Mouse (Mus musculus) gastrocnemius, postnatal 36 days (tissue): ENCODE data around the gene Trim41. TPM values are rescaled to one million over a fixed set of nuclear protein-coding genes. Genes with fewer than 3 reads are reported as not detected.
A peak's percentile ranks its signal among the peaks of the same experiment; 100 is the strongest.
"Not testable (repeated sequence)": the region's sequence is repeated elsewhere in the genome, so short reads cannot be mapped to it uniquely, and the experiment has no call there.

Experiments used
- DNase-seq, 2 experiments: peaks; one replicate each; pipeline ENCODE4 v3.0.0; 2022
- intact Hi-C: fragments of 180-260 bp; cut with DNase I; formaldehyde crosslinking; loops from one replicate; pipeline ENCODE4 v1.15.1; 2025
- long read RNA-seq, 2 experiments: library from polyadenylated mRNA; stranded (forward); transcript quantifications; one replicate each; pipeline ENCODE4 v2.0.0; 2021
- total RNA-seq, 2 experiments: library from RNA; stranded (reverse); gene quantifications; 2 replicates each; pipeline ENCODE4 v1.2.3; 2021

The Trim41 gene
- 10 to 100 TPM; 17.2 to 22.6 TPM for total RNA-seq
- long read RNA-seq, experiment 1, partial matches to known transcripts = 0 of 6 reads
- long read RNA-seq, experiment 1, other reads (novel, unspliced or antisense) = 5 of 6 reads
- long read RNA-seq, experiment 2, partial matches to known transcripts = 3 of 3 reads
- long read RNA-seq, experiment 2, other reads (novel, unspliced or antisense) = 0 of 3 reads

GRCm38 (mm10) chr11:48816800-48817665 lies at the start of gene Trim41:
TSS of gene Trim41 (minus strand) at chr11:48817353.
- intact Hi-C loops = loop anchor here (2.0 kb wide), 1 partner anchor 16 kb away; the partner anchor contains the start of gene Rack1
- DNase-seq = peak; percentile 99

DNA sequence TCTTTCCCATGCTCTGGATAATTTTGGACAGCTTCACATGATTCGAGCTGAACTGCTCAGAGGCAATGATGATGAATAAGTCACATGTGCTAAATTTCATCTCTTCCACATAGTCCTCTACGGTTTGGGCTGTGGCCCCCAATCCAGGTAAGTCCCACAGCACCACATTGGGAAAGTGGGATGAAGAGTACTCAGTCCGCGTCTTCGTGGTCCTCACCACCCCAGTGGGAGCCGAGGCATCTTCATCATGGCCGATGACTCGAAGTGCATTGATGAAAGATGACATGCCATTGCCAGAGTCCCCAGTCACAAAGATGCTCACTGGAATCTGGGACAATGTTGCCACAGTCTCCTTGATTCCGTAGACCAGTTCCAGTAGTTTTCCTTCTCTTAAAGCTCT lies 49.3 kb upstream of the Trim41 start:
- intact Hi-C loops = no loop called here
- no peak for DNase-seq

- intact Hi-C loops = no loop called here
- DNase-seq = no peak
Measured at GRCm38 (mm10) chr11:48863808-48864207, 46.7 kb upstream of the Trim41 start.

- DNase-seq = no peak
Measured at GRCm38 (mm10) chr11:48862784-48863319, 45.7 kb upstream of the Trim41 start.

GRCm38 (mm10) chr11:48859014-48859413 lies 41.9 kb upstream of the Trim41 start:
- no peak for DNase-seq
- intact Hi-C loops = no loop called here

More at GRCm38 (mm10) chr11:48862784-48863319, 45.7 kb upstream of the Trim41 start:
- intact Hi-C loops = no loop called here

- peak; percentile 74 to 88 for DNase-seq
- intact Hi-C loops = no loop called here
Measured at GRCm38 (mm10) chr11:48853474-48854180, 36.5 kb upstream of the Trim41 start.

- no peak for DNase-seq
- intact Hi-C loops = no loop called here
Measured at GRCm38 (mm10) chr11:48852624-48853473, 35.7 kb upstream of the Trim41 start.

DNA sequence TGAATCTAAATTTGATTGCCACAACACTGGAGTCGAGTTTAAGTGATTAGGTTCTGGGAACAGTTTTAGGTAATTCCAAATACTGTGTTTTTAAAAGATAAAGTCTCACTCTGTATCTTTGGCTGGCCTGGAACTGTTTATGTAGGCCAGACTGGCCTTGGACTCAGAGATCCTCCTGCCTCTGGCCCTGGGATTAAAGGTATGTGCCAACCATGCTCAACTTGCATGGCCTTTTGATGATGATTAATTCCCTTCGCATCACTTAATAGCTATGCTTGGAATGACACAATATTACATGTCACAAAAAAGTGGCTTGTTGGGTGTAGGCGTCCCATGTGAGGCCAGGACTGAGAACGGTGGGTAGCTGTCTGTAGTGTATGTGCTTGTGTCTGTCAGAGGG lies 35.0 kb upstream of the Trim41 start:
- intact Hi-C loops = no loop called here
- DNase-seq = no peak

DNA sequence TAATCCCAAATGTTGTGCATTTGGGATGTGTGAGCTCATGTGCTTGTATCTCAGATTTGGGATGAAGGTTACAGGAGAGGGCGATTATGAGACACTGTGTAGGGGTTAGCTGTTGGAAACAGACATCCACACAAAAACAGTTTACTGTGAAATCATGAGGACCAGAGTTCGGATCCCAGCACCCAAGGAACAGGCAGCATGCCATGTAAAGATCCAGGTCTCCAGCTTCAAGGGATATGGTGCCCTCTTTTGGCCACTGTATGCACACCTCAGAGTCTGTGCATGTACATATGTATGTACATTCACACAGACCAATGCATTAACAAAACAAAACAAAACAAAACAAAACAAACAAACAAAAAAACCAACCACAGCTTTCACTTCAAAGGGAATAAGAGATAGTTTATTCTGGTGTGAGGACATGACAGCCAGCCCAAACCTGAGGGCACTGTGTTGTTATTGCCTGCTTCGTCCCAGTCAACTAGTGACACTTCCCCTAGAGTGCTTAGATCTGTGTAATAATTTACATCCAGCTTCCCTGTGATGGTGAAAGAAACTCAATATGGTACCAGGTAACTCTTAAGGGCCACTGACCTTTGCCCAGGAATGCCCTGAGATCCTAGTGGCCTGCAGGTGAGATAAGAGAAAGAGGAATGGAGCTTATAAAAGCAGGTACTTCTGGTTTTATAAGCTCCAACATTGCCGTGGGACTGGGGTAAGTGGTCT lies 34.3 kb upstream of the Trim41 start:
- no peak for DNase-seq
- intact Hi-C loops = no loop called here

GRCm38 (mm10) chr11:48850240-48850639 lies 33.1 kb upstream of the Trim41 start:
- intact Hi-C loops = no loop called here

DNA sequence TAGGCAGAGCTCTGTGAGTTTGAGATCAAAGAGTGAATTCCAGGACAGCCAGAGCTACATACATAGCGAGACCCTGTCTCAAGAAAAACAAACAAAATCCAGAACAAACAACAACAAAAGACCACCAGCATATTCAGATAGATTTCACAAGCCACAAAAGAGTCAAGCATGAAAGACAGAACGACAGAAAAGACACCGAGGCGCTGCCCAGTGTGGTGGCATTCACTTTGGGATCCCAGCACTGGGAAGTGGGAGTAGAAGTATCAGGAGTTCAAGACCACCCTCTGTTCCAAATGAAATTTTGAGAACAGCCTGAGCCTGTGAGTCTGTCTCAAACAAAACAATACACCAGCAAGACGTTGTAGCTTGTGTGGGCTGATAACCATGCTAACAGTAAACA lies 29.7 kb upstream of the Trim41 start:
- DNase-seq = no peak
- intact Hi-C loops = no loop called here

More at GRCm38 (mm10) chr11:48850240-48850639, 33.1 kb upstream of the Trim41 start:
- DNase-seq = no peak

DNA sequence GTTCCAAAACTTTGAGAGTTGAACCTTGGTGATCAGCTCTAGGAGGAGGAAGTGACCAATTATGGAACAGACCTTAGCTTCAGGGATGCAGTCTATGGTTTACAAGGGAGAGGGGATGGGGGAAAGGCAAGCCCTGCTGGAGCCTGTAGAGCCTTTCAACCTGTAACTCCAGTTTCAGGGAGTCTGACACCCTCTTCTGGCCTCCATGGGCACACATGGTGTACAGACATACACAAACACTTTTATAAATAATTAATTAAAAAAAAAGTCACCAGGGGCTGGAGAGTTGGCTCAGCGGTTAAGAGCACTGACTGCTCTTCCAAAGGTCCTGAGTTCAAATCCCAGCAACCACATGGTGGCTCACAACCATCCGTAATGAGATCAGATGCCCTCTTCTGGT lies 29.2 kb upstream of the Trim41 start:
- DNase-seq, intact Hi-C loops: not testable (repeated sequence)

DNA sequence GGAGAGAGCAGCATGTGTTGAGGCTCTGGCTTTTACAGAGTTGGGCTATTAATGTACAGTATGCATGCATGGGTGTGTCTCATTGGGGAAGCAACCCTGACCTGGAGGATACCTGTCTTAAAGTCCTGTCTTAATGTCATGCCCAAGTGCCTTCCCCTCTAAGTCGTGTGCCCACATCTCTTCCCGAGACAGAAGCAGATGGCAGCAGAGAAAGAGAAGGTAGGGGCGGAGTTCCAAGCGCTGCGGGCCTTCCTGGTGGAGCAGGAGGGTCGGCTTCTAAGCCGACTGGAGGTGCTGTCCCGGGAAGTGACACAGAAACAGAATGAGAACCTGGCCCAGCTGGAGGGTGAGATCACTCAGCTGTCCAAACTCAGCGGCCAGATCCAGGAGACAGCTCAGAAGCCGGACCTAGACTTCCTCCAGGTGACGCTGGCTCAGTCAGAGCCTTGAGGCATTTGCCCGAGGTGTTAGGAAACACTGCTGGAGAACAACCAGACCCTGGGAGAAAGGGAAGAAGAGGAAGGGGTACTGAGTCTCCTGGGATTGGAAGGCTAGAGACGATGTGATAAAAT lies 28.2 kb upstream of the Trim41 start:
- no peak for DNase-seq
- intact Hi-C loops = no loop called here

DNA sequence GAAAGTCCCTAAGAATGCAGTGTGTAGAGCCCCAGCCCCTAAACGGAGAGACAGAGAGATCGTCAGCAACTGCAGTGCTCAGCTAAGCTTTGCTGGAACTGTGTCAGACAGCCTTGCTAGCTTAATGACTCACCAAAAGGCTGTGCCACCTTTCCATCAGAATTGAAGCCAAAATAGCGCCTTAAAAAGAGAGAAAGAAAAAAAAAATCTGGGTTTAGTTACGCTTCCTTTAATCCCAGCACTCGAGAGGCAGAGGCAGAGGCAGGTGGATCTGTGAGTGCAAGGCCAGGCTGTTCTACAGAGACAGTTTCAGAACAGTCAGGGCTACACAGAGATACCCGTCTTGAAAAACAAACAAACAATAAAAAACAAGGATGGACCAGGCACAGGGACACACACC lies 27.2 kb upstream of the Trim41 start:
- intact Hi-C loops = no loop called here
- DNase-seq = no peak

GRCm38 (mm10) chr11:48843202-48843601 lies 26.0 kb upstream of the Trim41 start:
- intact Hi-C loops = no loop called here
- no peak for DNase-seq

DNA sequence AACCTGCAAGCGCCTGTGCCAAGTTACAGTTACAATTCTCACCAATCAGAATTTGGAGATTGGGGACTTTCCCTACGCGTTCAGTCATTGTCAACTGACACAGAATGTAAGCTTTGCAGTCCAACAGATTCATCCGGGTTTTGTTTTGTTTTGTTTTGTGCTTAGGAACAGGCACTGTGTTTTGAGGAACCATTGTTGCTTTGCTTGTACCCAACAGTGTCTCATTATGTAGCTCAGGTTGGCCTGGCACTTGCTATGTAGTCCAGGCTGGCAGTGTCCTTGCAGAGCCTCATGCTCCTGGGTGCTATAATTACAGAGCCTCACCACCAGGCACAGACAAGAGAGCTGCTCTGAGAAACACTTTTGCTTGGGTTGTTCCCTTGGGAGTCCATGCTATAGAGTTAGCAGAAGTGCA lies 25.2 kb upstream of the Trim41 start:
- intact Hi-C loops = no loop called here
- no peak for DNase-seq

DNA sequence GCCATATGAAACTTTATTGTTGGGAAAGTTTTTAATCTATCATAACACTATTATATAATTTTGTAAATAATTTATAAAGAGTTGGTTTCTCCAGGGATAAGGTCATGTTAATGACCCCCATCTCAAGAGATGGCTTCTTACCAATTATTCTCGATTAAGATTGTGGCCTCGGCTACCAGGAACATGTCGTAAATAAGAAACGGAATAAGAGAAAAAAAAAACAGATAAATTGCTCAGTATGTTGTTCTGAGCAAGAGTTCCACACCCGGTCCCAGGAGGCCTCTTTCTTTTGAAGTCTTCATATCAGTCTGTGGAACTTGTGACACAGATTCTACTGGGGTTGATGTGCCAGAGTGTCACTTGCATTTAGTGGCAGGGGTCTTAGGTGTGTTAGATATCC lies 24.1 kb upstream of the Trim41 start:
- DNase-seq = no peak
- intact Hi-C loops = no loop called here

DNA sequence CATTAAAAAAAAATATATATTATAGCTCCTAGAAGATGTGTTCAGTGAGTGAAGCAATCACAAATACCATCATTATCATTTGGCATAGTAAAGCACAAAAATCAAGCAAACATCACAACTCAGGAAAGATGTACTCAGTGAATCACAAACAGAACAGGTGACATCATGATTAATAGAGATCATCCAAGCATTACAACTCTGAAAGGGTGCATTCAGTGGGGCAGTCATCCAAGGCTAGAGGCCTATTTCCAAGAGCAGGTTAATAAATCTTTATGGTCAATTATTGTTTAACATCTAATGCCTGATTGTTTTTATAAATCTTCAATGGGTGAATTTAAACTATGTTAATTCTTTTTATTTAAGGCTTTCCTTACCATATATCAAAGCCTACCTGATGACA lies 23.7 kb upstream of the Trim41 start:
- no peak for DNase-seq
- intact Hi-C loops = no loop called here
